Mouse (Mus musculus) stomach, embryonic 14.5 days (tissue): ENCODE results near the gene Gatad2b. TPM values are rescaled to one million over a fixed set of nuclear protein-coding genes. Genes with fewer than 3 reads are reported as not detected.

Source experiments
- microRNA-seq: library from miRNA; unstranded; fragments of <30 nt; microRNA quantifications from one replicate; pipeline ENCODE4, GENCODE M21; 2016
- polyA plus RNA-seq: library from polyadenylated mRNA; unstranded; fragments of >200 nt; fragmentation: Nextera tagmentation; extraction: Ambion mirVana; gene quantifications from 2 replicates; pipeline ENCODE4 v1.2.1, GENCODE M21; 2014

Gene Gatad2b
- polyA plus RNA-seq, 1 experiment from 2014 or later = 28.7 TPM

Small RNA genes within 50 kb of the gene (microRNA-seq; reads per million reads assigned to microRNA genes)
- gene Mir7012 = not detected

Other genes starting within 250 kb of the Gatad2b start
- 157 and 162 TPM in 2 replicates for gene 4933434E20Rik, start 241.5 kb upstream of the Gatad2b start, polyA plus RNA-seq
- 242 and 258 TPM in 2 replicates for gene Ubap2l, start 240.6 kb upstream of the Gatad2b start, polyA plus RNA-seq
- gene Tpm3, start 220.5 kb upstream of the Gatad2b start, polyA plus RNA-seq = 533 and 553 TPM in 2 replicates
- gene Nup210l, start 189.0 kb upstream of the Gatad2b start, polyA plus RNA-seq = 0.69 and 0.98 TPM in 2 replicates
- 2,110 and 2,351 TPM in 2 replicates for gene Rps27, start 79.5 kb upstream of the Gatad2b start, polyA plus RNA-seq
- 17.7 and 18.1 TPM in 2 replicates for gene Rab13, start 79.5 kb upstream of the Gatad2b start, polyA plus RNA-seq
- 112 and 116 TPM in 2 replicates for gene Jtb, start 61.6 kb upstream of the Gatad2b start, polyA plus RNA-seq
- gene Creb3l4, start 49.7 kb upstream of the Gatad2b start, polyA plus RNA-seq = 20.6 and 21.4 TPM in 2 replicates
- gene Slc39a1, start 45.0 kb upstream of the Gatad2b start, polyA plus RNA-seq = 114 and 119 TPM in 2 replicates
- gene Crtc2, start 39.0 kb upstream of the Gatad2b start, polyA plus RNA-seq = 18.8 and 21.4 TPM in 2 replicates
- gene Dennd4b, start 28.0 kb upstream of the Gatad2b start, polyA plus RNA-seq = 3.0 and 3.6 TPM in 2 replicates
- 11.7 and 13.0 TPM in 2 replicates for gene Slc27a3, start 96.8 kb downstream of the Gatad2b start, polyA plus RNA-seq
- gene Ints3, start 140.4 kb downstream of the Gatad2b start, polyA plus RNA-seq = 28.7 and 29.6 TPM in 2 replicates
- gene Npr1, start 172.7 kb downstream of the Gatad2b start, polyA plus RNA-seq = 4.6 and 4.8 TPM in 2 replicates
- 208 and 217 TPM in 2 replicates for gene Ilf2, start 182.9 kb downstream of the Gatad2b start, polyA plus RNA-seq
- gene Snapin, start 197.9 kb downstream of the Gatad2b start, polyA plus RNA-seq = 81.2 and 88.0 TPM in 2 replicates
- gene Chtop, start 216.3 kb downstream of the Gatad2b start, polyA plus RNA-seq = 97.4 and 98.2 TPM in 2 replicates
- 46.8 and 48.5 TPM in 2 replicates for gene S100a1, start 221.2 kb downstream of the Gatad2b start, polyA plus RNA-seq
- 31.2 and 33.5 TPM in 2 replicates for gene S100a13, start 221.3 kb downstream of the Gatad2b start, polyA plus RNA-seq
- 14.0 and 17.0 TPM in 2 replicates for gene S100a14, start 233.7 kb downstream of the Gatad2b start, polyA plus RNA-seq
- 244 and 247 TPM in 2 replicates for gene S100a16, start 244.1 kb downstream of the Gatad2b start, polyA plus RNA-seq